ENCODE assay signal across 17 mouse cellular contexts in genomic region chr19:42922610-42923009, GRCm38 (mm10).
A peak's percentile ranks its signal among the peaks of the same experiment; 100 is the strongest.
DNase-seq lines count a peak whose midpoint lies in the region; ATAC-seq and TF ChIP-seq lines count a peak whose summit lies in the region.
"Had no signal": no experiment of that assay in that cellular context is flagged by ENCODE, and none has a peak within 500 bp of the region (broad histone marks: within the 10 kb centered on the region; RNA-seq: fewer than 3 reads in every experiment).

No protein-coding gene starts in this region.

- DNase-seq in ovary, postnatal 14 days (ENCODE audit: low spot score), result peak; percentile 7
- DNase-seq in ovary, adult 18-20 months (ENCODE audit: low spot score), result no peak
- peak; percentile 4 to 35 for DNase-seq in kidney, postnatal 36 days
- peak; percentile 5 for DNase-seq in skeletal muscle tissue, adult 2 months (ENCODE audit: low read depth, low spot score)
- DNase-seq in midbrain, embryonic 11.5 days (ENCODE audit: low spot score, missing footprints), result no peak
- DNase-seq: cerebellum, adult 11-12 months; layer of hippocampus, adult 9-11 months; right cerebral cortex, postnatal 14 days; thymus, postnatal 36 days had no signal

- H3K27ac ChIP-seq in intestine, embryonic 16.5 days (ENCODE audit: low read length), result peak overlapping the region; percentile 38; the same call in 1 of the 2 replicates
- H3K27ac ChIP-seq in intestine, postnatal 0 days (ENCODE audit: low read depth, low read length), result no peak overlapping the region
- no peak overlapping the region for H3K27ac ChIP-seq in midbrain, embryonic 13.5 days
- H3K27ac ChIP-seq in midbrain, embryonic 11.5 days (ENCODE audit: low read depth, low read length), result no peak overlapping the region
- H3K27ac ChIP-seq: embryonic facial prominence, embryonic 12.5 days; liver, embryonic 14.5 days had no signal

- no peak overlapping the region for H3K4me3 ChIP-seq in intestine, embryonic 16.5 days (ENCODE audit: low read length)
- no peak overlapping the region for H3K4me3 ChIP-seq in intestine, postnatal 0 days (ENCODE audit: low read depth, low read length)
- H3K4me3 ChIP-seq in midbrain, embryonic 13.5 days (replicated peaks), result no peak overlapping the region
- no peak overlapping the region for H3K4me3 ChIP-seq in midbrain, embryonic 11.5 days (ENCODE audit: low read depth, low read length)
- H3K4me3 ChIP-seq: embryonic facial prominence, embryonic 12.5 days had no signal

- H3K36me3 ChIP-seq in intestine, embryonic 16.5 days (ENCODE audit: control insufficient read depth, insufficient read depth, low read length), result no peaks in the 10 kb centered on the region
- H3K36me3 ChIP-seq in intestine, postnatal 0 days (ENCODE audit: control insufficient read depth, insufficient read depth), result no peaks in the 10 kb centered on the region
- no peaks in the 10 kb centered on the region for H3K36me3 ChIP-seq in midbrain, embryonic 13.5 days
- no peaks in the 10 kb centered on the region for H3K36me3 ChIP-seq in midbrain, embryonic 11.5 days (ENCODE audit: control insufficient read depth, insufficient read depth, low read length)
- H3K36me3 ChIP-seq: embryonic facial prominence, embryonic 12.5 days had no signal

- H3K27me3 ChIP-seq in intestine, embryonic 16.5 days (replicated peaks; ENCODE audit: control insufficient read depth, insufficient read depth, low read length), result no peaks in the 10 kb centered on the region
- no peaks in the 10 kb centered on the region for H3K27me3 ChIP-seq in intestine, postnatal 0 days (replicated peaks; ENCODE audit: control insufficient read depth, insufficient read depth, low read length)
- no peaks in the 10 kb centered on the region for H3K27me3 ChIP-seq in midbrain, embryonic 13.5 days
- H3K27me3 ChIP-seq in midbrain, embryonic 11.5 days (ENCODE audit: control insufficient read depth, insufficient read depth, low read length), result no peaks in the 10 kb centered on the region
- H3K27me3 ChIP-seq: CH12.LX; embryonic facial prominence, embryonic 12.5 days had no signal

- 53% methylated on average over 3 of the region's 3 CpGs for WGBS in intestine, embryonic 16.5 days
- WGBS in intestine, postnatal 0 days, result 63% methylated on average over 3 of the region's 3 CpGs
- 87% methylated on average over 3 of the region's 3 CpGs for WGBS in midbrain, embryonic 13.5 days
- 85% methylated on average over 3 of the region's 3 CpGs for WGBS in midbrain, embryonic 11.5 days

- no peak for ATAC-seq in intestine, embryonic 16.5 days
- no peak for ATAC-seq in intestine, postnatal 0 days
- no peak for ATAC-seq in midbrain, embryonic 13.5 days
- no peak for ATAC-seq in midbrain, embryonic 11.5 days (ENCODE audit: low FRiP score)
- ATAC-seq: hindbrain, embryonic 16.5 days; Patski had no signal

- TF ChIP-seq CTCF in intestine, postnatal 0 days (IDR thresholded peaks at IDR 0.05; ENCODE audit: low read depth), result no peak

- no peak overlapping the region for H3K9ac ChIP-seq in intestine, embryonic 16.5 days (ENCODE audit: low read depth, low read length)
- H3K9ac ChIP-seq in intestine, postnatal 0 days (ENCODE audit: low read depth, low read length), result no peak overlapping the region
- no peak overlapping the region for H3K9ac ChIP-seq in midbrain, embryonic 13.5 days (replicated peaks)
- no peak overlapping the region for H3K9ac ChIP-seq in midbrain, embryonic 11.5 days (ENCODE audit: low read length)
- H3K9ac ChIP-seq: embryonic facial prominence, embryonic 12.5 days; liver, embryonic 14.5 days had no signal

- H3K9me3 ChIP-seq in intestine, embryonic 16.5 days (ENCODE audit: control insufficient read depth, low read length), result no peaks in the 10 kb centered on the region
- no peaks in the 10 kb centered on the region for H3K9me3 ChIP-seq in intestine, postnatal 0 days (ENCODE audit: control insufficient read depth)
- H3K9me3 ChIP-seq in midbrain, embryonic 13.5 days, result no peaks in the 10 kb centered on the region
- no peaks in the 10 kb centered on the region for H3K9me3 ChIP-seq in midbrain, embryonic 11.5 days (ENCODE audit: control insufficient read depth, low read length)
- H3K9me3 ChIP-seq: embryonic facial prominence, embryonic 12.5 days had no signal

- H3K4me1 ChIP-seq in intestine, embryonic 16.5 days (ENCODE audit: control insufficient read depth, insufficient read depth, low read length), result no peaks in the 10 kb centered on the region
- no peaks in the 10 kb centered on the region for H3K4me1 ChIP-seq in intestine, postnatal 0 days (replicated peaks; ENCODE audit: control insufficient read depth, insufficient read depth, low read length)
- H3K4me1 ChIP-seq in midbrain, embryonic 13.5 days (replicated peaks), result no peaks in the 10 kb centered on the region
- H3K4me1 ChIP-seq in midbrain, embryonic 11.5 days (ENCODE audit: control insufficient read depth, insufficient read depth, low read length), result no peaks in the 10 kb centered on the region
- H3K4me1 ChIP-seq: embryonic facial prominence, embryonic 12.5 days had no signal

- H3K4me2 ChIP-seq in intestine, embryonic 16.5 days (ENCODE audit: low read depth, low read length), result no peak overlapping the region
- no peak overlapping the region for H3K4me2 ChIP-seq in intestine, postnatal 0 days (replicated peaks; ENCODE audit: low read depth)
- H3K4me2 ChIP-seq in midbrain, embryonic 13.5 days (replicated peaks), result no peak overlapping the region
- no peak overlapping the region for H3K4me2 ChIP-seq in midbrain, embryonic 11.5 days
- H3K4me2 ChIP-seq: embryonic facial prominence, embryonic 12.5 days had no signal

Comparison
In these comparisons a context has a peak if more than half of its experiments do, and no peak if none do; other contexts are left out.
1. DNase-seq: peak in ovary, postnatal 14 days (single experiment), kidney, postnatal 36 days (2 of 2) and skeletal muscle tissue, adult 2 months (single experiment); none in ovary, adult 18-20 months (single experiment) and midbrain, embryonic 11.5 days (single experiment).